Mouse (Mus musculus) thymus, postnatal 14 days (tissue): ENCODE results near the gene Rnf144b.

ENCODE experiments used
- DNase-seq: peaks from one replicate; pipeline ENCODE4 v3.0.0; 2021

Gene Rnf144b

DNA sequence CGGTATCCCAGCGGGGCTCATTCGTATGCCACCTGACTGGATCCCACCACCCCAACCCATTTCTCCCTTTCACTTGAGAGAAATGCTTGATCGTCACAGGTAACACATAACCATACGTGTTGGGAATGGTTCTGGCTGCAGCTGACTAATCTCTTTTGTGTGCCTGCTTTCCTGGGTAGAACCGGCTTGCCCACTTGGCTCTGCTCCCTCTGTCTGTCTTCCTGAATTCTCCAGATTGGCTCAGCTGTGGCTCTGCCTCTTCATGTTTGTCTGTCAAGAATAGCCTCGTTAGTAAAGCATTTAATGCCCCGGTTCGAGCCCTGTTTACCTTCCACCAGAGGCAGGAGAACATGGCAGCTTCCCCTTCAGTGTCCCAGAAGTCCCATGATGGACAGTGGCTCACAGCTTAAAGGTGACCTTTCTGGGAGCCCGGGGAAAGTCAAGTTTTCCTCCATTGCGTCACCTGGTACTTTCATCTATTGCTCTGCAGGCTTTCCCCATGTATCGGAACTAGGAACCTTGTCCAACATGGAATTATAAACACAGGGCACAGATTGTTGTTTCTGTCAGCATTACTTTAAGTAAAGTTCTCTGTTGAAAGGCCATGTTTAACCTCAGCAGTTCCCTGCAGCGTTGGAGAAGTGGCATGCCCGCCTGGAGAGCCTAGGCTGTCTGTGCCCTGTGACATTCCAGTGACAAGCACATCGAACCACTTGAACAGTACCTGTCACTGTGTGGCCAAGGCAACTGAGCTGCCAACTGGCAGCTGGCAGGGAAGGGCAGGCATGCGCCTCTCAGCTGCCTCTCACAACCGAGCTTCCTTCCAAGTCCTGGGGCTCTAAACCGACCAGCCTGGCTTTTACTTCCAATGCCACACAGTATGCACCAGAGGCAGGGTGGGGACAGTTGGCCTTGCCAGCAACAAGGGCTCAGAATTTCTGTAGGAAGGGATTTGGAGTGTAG, 101.4 kb downstream of the Rnf144b start:
- DNase-seq: no peak

DNA sequence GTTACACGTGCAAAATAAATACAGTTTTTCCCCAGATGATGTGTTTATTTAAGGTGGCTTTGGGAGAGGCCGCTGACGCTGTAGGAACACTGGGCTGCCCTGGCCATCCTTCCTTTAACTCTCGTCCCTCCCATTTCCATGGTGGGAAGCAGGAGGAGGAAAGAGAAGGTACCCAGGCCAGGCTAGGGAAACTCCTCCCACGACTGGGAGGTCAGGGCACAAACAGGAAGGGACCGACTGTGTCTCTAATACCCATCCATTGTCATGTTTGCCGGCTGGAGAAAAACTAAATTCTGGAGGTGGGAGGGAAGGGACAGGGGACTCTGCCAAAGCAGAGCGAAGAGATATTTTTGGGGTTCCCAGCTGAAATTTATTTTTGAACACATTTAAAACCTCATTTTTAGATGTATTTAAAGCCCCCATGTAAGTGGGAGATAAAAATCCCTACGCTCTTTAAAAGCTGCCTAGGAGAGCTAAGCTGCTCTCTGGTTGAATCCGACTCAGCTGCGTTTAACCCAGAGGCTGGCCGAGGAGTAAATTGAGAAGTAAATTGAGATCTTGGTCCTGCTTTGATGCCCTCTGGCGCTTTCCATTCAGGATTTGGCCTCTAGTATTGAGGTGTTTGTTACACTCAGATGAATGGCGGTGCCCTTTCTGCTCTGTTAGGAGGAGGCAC, 102.3 kb downstream of the Rnf144b start:
- DNase-seq: no peak

DNA sequence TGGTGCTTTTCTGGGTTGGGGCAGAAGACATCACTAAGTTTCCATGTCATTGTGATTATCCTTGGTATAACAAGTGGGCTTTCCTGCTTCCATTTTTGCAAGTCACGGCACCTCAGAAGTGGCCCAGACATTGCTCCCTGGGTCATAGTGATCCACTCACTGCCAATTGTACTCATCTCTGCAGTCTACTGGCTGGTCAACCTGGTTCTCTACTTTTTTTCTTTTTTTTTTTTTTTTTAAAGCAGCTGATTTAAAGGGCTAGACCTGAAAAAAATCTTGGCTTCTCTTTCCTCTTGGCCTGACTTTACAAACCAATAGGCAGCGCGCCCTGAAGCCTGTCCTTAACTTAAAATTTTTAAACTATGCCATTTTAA, 102.9 kb downstream of the Rnf144b start:
- no peak for DNase-seq

GRCm38 (mm10) chr13:47225802-47226201, 103.3 kb downstream of the Rnf144b start:
- no peak for DNase-seq

GRCm38 (mm10) chr13:47226521-47226920, 104.1 kb downstream of the Rnf144b start:
- no peak for DNase-seq

GRCm38 (mm10) chr13:47228201-47228600, 105.7 kb downstream of the Rnf144b start:
- no peak for DNase-seq

DNA sequence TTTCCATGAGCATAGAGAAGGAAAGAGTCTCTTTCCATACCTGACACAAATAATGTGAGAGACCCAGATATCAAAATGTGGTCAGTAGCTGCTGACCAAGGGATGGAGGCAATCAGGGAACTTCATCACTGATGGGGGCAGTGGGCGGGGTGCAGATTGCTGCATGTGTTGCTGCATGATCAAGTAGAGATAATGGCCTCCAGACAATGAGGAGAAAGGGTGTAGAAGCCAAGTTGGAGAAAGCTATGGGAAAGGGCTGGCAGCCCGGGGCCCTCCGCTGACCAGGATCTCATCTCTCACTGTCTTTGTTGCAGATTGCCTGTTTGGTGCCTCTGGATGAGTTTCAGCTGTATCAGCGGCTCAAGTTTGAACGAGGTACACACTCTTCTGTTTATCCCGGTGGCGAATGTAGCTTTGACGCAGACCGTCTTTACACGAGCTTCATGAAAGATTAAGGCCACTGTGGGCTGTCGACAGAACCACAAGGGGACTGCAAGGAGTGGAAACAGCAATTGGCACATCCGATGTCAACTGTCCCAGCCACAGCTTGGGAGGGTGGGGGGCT, 106.3 kb downstream of the Rnf144b start:
- no peak for DNase-seq

- no peak for DNase-seq
Measured at GRCm38 (mm10) chr13:47232163-47232562, 109.7 kb downstream of the Rnf144b start.

DNA sequence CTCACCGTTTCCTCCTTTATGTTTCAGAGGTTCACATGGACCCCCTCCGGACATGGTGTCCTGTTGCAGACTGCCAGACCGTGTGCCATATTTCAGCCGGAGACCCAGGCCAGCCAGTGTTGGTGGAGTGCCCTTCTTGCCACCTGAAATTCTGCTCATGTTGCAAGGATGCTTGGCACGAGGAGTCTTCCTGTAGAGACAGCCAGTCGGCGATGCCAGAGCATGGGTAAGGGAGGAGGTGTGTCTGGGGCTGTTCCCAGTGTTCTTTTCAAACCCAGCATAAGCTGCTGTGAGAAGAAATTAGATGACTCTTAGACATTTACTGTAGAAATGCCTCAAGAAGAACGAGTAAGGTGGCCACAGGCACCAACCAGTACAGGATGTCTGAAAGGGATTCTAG, 114.9 kb downstream of the Rnf144b start:
- no peak for DNase-seq

GRCm38 (mm10) chr13:47238131-47238530, 115.7 kb downstream of the Rnf144b start:
- no peak for DNase-seq

DNA sequence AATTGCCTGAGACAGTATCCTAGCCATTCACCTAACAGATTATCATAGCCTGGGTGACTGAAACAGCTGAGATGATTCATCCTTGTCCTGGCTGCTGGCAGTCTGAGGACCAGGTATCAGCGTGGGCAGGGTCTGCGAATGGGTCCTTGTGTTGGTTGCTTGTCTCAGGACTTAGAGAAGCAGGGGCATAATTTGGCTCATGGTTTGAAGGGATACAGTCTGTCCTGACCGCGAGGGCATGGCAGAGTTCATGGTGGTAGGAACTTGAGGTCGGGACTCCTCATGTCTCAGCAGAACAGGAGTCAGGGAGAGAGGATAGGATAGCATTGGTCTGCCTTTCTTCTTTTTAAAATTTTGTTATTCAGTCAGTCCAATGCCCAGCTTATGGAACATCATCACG, 121.1 kb downstream of the Rnf144b start:
- no peak for DNase-seq

GRCm38 (mm10) chr13:47244771-47245170, 122.3 kb downstream of the Rnf144b start:
- no peak for DNase-seq

GRCm38 (mm10) chr13:47246459-47246858, 124.0 kb downstream of the Rnf144b start:
- no peak for DNase-seq

DNA sequence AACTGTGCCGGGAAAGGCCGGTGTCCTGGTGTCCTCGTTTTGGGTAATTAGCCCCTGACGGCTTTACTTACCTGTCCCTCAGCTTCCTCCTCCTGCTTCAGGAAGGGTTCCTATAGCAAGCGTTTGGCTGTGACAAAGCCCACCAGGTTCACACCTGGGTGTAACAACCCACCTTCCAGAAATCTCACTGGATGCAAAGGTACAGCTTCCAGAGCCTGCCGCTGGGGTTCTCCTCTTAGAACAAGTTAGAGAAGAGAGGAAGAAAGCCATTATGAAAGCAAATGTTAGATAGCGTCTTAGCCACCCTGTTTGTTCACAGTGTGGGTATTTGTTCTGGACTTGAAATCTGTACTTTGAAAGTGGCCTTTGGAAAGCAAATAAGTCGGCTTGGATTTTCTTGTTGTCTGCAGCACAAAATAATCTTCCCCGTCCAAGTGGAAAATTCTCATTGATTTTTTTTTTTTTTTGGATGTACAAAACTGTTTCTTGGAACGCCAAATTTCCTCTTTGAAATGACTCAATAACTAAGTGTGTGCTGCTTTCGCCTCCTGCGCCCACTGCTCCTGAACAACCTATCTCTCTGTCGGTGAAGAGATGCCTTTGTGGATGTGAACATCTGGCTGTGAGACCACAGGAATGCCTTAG, 124.8 kb downstream of the Rnf144b start:
- no peak for DNase-seq

DNA sequence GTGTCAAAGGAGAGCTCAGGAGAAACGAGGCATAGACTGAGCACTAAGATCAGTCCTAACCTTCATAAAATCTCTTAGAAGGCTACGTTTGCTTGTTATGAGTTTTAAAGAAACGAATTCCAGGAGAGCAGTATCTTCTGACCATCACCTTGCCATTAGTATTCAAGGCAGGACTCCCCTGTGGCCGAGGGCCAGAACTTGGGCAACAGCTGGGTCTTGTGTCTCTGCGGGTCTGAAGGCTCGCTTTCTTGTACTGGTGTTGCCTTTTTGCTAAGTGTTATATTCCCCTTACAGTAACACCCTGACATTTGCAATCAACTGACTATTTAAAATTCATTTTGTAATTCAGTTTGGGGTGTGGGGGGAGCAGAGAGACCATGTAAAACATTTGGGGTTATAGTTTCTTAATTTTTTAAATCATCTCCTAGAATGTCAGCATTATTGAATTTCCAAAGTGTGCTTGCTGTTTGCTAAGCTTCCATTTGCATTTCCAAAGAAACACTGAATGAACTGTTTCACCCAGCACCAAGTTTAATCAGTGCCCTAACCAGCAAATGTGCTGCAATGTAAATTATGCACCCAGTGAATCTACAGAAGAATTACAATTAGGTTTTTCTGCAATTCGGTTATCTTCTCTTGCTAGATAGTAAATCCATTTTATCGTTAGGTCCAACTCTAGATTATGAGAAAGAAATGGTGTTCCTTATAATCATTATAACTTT, 126.0 kb downstream of the Rnf144b start:
- no peak for DNase-seq

DNA sequence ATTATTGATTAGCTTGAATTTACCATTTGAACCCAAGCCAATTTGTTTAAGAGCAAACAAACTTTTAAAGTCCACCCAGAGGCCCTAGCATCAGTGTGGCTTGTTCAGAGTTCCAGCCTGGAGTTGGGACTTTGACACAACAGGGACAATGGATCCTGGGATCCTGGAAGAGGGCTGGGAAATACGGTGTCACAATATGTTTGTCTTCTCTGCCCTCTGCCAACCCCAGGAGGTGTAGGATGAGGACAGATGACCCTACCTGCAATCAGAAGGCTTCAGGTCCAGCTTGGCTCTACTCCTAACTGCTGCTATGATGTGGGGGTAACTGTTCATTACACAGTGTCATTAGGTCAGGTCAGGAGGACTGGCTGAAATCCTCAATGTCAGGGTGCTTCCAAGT, 128.2 kb downstream of the Rnf144b start:
- no peak for DNase-seq

DNA sequence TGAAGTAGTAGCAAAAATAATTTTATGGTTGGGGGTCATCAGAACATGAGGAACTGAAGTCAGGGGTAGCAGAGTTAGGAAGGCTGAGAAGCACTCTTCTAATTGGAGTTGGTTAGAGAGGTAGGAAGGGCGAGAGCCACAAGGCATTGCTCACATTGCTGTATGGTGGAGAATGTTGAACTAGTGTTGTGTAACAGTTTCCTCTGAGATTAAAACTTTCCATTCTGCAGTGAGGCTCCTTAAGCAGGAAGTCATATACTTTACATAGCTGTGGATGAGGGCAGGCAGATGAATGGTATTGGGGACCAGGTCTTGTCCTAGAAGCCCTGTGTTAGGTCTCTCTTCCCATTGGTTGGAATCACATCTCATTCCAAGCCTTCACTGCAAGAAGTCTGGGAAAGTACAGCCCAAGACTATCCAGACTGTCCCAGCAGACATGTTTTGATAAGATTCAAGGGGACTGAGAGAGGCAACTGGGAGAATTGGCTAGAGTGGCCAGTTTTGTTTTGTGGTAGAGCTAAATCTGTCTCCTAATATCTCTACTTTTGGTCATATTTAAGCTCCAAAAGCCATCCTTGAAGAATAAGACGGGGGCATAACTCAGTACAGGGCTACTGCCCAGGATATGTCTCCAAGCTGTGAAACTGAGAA, 128.8 kb downstream of the Rnf144b start:
- DNase-seq: no peak

- DNase-seq: no peak
Measured at GRCm38 (mm10) chr13:47253711-47254110, 131.3 kb downstream of the Rnf144b start.

GRCm38 (mm10) chr13:47259297-47259696, 136.8 kb downstream of the Rnf144b start:
- no peak for DNase-seq

GRCm38 (mm10) chr13:47261961-47262360, 139.5 kb downstream of the Rnf144b start:
- no peak for DNase-seq

DNA sequence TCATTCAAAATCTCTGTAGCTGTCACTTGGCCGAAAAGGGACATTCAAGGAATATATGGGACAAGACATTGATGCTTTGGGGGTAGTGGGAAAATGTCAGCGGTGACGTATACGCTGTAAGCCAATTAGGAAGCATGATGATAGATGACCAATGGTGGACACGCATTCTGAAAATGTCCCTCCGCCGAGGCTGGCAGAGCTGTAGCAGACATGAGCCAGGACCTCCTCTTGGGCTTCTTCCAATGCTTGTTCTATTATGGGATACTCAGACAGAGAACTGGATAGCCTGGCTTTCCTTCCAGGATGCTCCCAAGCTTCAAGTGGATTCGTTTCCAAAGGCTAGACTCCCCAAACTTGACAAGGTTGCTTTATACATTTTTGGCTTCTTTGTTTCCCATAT, 141.9 kb downstream of the Rnf144b start:
- no peak for DNase-seq

DNA sequence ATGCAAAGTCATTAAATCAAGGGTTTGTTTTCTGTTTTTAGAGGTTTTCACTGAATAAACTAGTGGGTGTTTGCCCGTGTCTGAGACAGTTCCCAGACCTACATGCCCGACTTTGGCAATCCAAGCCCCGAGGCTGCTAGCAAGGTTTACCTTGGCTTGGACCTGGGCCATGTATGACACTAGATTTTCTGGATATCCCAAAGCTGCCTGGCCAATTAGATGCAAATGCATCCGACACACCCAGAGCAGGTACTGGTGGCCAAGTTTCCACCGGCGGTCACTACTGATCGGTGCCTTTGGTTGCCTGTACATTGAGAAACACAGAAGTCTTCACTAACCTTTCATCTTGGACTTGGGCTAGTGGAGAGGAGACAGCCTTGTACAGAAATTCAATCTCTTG, 144.0 kb downstream of the Rnf144b start:
- no peak for DNase-seq
